Mouse (Mus musculus): ENCODE data around the gene Clpsl2. TPM values are rescaled to one million over a fixed set of nuclear protein-coding genes. Genes with fewer than 3 reads are reported as not detected.
A peak's percentile ranks its signal among the peaks of the same experiment; 100 is the strongest.

Clpsl2 gene
- total RNA-seq, 2 experiments from 2014 or later = not detected

DNA sequence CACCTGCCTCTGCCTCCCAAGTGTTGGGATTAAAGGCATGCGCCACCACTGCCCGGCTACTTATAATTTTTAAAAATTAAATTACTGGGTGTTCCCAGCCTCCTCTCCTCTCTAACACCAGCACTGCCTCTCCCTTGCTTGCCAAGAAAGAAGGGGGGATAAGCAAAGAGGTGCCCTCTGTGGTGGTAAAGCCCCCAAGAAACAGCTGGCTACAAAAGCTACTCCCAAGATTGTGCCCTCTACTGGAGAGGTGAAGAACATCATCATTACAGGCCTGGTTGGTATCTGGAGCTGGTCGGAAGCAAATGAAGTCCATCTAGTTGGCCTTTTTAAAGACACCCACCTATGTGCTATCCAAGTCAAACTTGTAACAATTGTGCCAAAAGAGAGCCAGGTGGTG is 29.4 kb upstream of the Clpsl2 start:
- intact Hi-C loops (cut with DNase I) = loop anchor here (10.0 kb wide), 1 partner anchor 295 kb away; no protein-coding TSS in a partner anchor

GRCm38 (mm10) chr17:28520561-28520960 is 28.6 kb upstream of the Clpsl2 start:
- intact Hi-C loops (cut with DNase I) = loop anchor here (10.0 kb wide), 1 partner anchor 296 kb away; no protein-coding TSS in a partner anchor
- DNase-seq (ENCODE audit: low spot score) = no peak

More for the DNA sequence above, 29.4 kb upstream of the Clpsl2 start:
- DNase-seq (ENCODE audit: low spot score) = no peak

DNA sequence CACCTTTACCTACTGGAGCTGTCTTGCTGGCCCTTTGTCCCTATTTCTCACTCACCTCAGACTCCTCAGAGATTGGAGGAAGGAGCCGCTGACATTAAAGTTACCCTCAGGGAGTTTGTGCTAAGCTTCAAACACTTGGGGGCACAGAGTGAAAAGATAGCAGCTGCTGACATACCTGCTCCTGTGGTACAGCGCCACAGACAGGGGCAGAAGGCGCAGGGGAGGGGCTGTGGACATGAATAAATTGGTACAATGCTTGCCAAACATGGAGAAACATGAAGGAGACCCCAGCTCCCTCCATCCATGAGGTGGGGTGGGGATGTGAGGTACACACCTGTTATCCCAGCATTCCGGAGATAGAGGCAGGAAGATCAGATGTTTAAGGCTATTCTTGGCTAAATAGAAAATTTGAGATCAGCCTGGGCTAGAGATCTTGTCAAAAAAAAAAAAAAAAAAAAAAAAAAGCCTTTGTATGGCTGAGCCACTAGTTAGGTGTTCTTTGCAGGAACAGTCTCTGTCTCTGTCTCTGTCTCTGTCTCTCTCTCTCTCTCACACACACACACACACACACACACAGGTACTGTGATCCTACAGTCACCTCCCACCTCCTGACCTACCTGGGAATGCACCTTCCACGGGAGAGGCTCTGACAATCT is 28.0 kb upstream of the Clpsl2 start:
- intact Hi-C loops (cut with DNase I) = loop anchor here (10.0 kb wide), 1 partner anchor 296 kb away; no protein-coding TSS in a partner anchor

DNA sequence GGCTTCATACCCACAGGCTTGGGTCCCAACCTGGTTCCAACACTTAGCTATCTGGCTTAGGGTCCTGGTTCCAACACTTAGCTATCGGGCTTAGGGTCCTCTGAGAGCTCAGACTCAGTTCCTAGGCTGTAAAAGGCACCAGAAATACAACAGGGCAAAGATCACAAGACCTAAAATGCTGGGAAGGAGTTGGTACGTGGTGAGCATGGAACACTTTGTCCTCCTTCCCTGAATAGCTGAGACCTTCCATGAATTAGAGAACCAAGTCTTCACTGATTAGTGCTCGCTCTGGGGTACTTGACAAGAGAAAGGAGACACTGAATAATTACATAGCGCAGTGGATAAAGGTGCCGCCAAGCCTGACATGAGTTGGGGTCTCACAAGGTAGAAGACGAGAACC is 27.3 kb upstream of the Clpsl2 start:
- DNase-seq (ENCODE audit: low spot score) = no peak
- intact Hi-C loops (cut with DNase I) = loop anchor here (2.0 to 10.0 kb wide), 2 partner anchors 37 to 297 kb away; no protein-coding TSS in a partner anchor

More for the DNA sequence above, 28.0 kb upstream of the Clpsl2 start:
- DNase-seq (ENCODE audit: low spot score) = no peak

- peak; percentile 95 for DNase-seq (ENCODE audit: low spot score)
- intact Hi-C loops (cut with DNase I) = loop anchor here (2.0 to 10.0 kb wide), 2 partner anchors 38 to 298 kb away; no protein-coding TSS in a partner anchor
Observed at GRCm38 (mm10) chr17:28522623-28523354, 26.4 kb upstream of the Clpsl2 start.

GRCm38 (mm10) chr17:28523355-28524008 is 25.7 kb upstream of the Clpsl2 start:
- DNase-seq (ENCODE audit: low spot score) = no peak
- intact Hi-C loops (cut with DNase I) = loop anchor here (2.0 to 10.0 kb wide), 2 partner anchors 39 to 299 kb away; no protein-coding TSS in a partner anchor

DNA sequence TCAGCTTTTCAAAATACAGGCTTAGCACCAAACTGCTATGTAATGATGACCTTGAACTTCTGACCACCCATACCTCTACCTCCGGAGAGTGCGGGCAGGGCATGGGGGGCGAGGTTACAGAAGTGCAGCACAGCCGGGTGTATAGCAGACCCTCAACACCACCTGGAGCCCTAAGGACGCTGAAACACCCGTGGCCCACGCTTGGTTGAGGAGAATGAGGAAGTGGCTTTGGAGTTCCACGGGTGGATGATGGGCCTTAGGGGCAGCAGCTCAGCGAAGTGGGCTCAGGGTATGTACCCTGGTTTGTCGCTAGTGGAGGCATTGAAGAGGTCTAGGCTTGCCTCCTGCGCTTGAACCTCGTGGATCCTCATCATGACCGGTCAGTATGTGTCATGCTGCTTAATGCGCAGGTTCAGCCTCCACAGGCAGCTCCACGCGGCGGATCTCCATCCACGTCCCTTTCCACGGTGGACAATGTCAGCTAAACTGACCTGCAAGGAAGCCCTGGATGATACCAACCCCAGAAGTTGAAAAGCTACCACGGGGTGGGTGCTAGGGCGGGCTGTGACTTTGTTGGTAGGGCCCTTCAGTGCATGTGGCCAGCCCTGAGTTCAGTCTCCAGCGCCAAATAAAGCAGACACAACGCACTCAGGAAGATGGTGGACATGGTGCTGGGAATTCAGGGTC is 25.1 kb upstream of the Clpsl2 start:
- intact Hi-C loops (cut with DNase I) = loop anchor here (10.0 kb wide), 1 partner anchor 299 kb away; no protein-coding TSS in a partner anchor
- DNase-seq (ENCODE audit: low spot score) = no peak

- DNase-seq (ENCODE audit: low spot score) = no peak
- intact Hi-C loops (cut with DNase I) = loop anchor here (10.0 kb wide), 1 partner anchor 300 kb away; no protein-coding TSS in a partner anchor
Observed at GRCm38 (mm10) chr17:28524831-28525430, 24.3 kb upstream of the Clpsl2 start.

DNA sequence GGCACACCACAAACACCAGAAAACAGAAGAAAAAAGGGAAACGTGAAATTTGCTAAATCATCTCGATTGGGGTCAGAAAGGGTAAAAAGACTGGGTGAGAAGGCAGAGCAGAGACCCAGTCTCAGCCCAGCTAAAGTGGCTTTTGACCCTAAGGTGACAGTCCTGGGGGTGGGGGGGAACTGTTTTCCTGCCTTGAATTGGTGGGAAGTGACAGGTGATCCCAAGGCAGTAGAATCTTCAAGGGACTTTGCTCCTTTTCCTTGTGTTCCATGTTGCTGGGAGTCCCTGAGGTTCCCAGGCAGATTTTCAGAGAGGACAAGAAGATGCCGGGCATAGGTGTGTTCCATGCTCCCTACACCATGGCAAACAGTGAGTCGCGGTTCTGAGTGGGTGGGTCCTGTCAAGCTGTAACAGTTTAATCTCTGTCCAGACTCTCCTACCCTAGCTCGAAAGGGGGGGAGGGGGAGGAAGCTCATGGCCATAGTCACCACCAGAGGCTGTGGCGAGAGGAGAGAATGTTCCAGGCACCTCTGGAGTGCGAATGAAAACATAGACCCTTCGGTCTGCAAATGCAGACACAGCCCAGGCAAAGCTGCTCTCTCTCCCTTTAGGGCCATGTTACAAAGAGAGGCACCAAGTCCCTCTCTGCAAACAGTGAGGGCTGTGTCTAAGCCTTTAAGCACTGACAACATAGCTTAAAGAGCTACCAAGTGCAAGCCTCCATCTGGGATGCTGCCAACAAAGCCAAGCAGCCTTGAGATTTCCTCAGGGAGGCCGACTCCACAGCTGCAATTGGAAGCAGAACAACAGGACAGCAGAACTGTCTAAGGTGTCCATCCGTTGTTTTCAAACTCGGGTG is 21.8 kb upstream of the Clpsl2 start:
- no peak for DNase-seq (ENCODE audit: low spot score)
- intact Hi-C loops (cut with DNase I) = loop anchor here (1.0 to 10.0 kb wide), 4 partner anchors 75 to 303 kb away; no protein-coding TSS in a partner anchor

DNA sequence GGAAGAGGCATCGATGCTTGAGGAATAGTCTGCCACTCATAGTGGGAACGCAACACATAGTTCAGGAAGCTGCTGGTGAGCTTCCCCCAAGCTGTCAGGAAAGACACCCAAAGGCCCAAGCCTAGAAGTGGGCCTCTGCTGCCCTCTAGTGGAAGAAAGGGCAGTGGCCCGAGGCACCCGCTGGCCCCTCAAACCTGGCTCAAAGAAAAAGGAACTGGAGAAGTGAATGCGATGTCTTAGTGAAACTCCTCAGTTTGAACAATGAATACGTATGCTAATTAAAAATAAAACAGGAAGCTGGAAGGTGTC is 21.2 kb upstream of the Clpsl2 start:
- intact Hi-C loops (cut with DNase I) = loop anchor here (1.0 to 10.0 kb wide), 4 partner anchors 75 to 303 kb away; no protein-coding TSS in a partner anchor

DNA sequence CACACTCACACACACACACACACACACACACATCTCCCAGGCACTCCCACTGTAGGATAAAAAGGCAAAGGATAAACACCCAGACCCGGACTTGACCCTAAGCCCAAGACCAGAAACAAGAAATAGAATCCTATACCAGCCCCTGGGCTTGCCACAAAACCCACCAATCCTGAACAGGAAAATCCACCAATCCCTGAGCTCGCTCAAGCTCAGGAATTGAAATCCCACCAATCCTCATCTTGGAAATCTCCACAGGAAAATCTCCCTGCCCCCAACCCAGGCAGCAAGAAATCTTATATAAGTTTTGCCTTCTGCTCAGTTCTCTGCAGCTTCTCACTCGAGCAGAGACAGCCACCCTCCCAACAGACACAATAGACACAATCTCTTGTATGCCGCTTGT is 20.1 kb upstream of the Clpsl2 start:
- intact Hi-C loops (cut with DNase I) = loop anchor here (2.0 to 10.0 kb wide), 2 partner anchors 76 to 304 kb away; no protein-coding TSS in a partner anchor
- no peak for DNase-seq (ENCODE audit: low spot score)

More for the DNA sequence above, 21.2 kb upstream of the Clpsl2 start:
- peak; percentile 67 for DNase-seq (ENCODE audit: low spot score)

DNA sequence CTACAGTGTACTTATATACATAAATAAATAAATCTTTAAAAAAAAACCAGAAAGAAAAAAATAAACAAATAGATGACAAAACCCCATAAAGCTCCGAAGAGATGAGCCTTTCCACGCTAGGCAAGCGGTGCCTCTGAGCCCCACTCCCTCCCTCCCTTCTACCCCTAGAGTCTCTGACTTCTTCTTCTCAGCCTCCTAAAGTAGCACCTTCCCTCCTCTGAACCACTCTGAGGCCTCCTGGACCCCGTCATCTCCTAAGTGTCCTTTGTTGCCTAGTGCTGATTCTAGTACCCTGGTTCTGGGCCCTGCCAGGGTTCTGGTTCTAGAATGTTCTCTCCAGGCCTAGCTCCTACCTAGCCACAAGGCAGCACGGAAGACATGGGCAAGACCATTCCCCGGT is 18.7 kb upstream of the Clpsl2 start, which contains the start of gene Armc12:
TSS of gene Armc12 (plus strand) at position 301 of the 400 bp plus-strand sequence.
- intact Hi-C loops (cut with DNase I) = no loop called here

GRCm38 (mm10) chr17:28531946-28532345 is 17.3 kb upstream of the Clpsl2 start:
- intact Hi-C loops (cut with DNase I) = no loop called here
- DNase-seq (ENCODE audit: low spot score) = no peak

More for the DNA sequence above, 18.7 kb upstream of the Clpsl2 start, which contains the start of gene Armc12:
- DNase-seq (ENCODE audit: low spot score) = no peak

- no peak for DNase-seq (ENCODE audit: low spot score)
- intact Hi-C loops (cut with DNase I) = no loop called here
Observed at GRCm38 (mm10) chr17:28532557-28532956, 16.7 kb upstream of the Clpsl2 start.

- no peak for DNase-seq (ENCODE audit: low spot score)
- intact Hi-C loops (cut with DNase I) = no loop called here
Observed at GRCm38 (mm10) chr17:28533327-28533726, 15.9 kb upstream of the Clpsl2 start.

- DNase-seq (ENCODE audit: low spot score) = no peak
- intact Hi-C loops (cut with DNase I) = no loop called here
Observed at GRCm38 (mm10) chr17:28537881-28538280, 11.3 kb upstream of the Clpsl2 start.

- intact Hi-C loops (cut with DNase I) = loop anchor here (5.0 kb wide), 1 partner anchor 105 kb away; no protein-coding TSS in a partner anchor
- DNase-seq (ENCODE audit: low spot score) = no peak
Observed at GRCm38 (mm10) chr17:28546925-28547324, 2.3 kb upstream of the Clpsl2 start.

- intact Hi-C loops (cut with DNase I) = loop anchor here (5.0 kb wide), 1 partner anchor 104 kb away; no protein-coding TSS in a partner anchor
- DNase-seq (ENCODE audit: low spot score) = no peak
Observed at GRCm38 (mm10) chr17:28548550-28548949, 661 bp upstream of the Clpsl2 start.
